Mouse (Mus musculus): ENCODE measurements at regions not wholly inside any gene's neighbourhood (a gene's known extent, or its start where the extent isn't known, plus 50 kb on each side); places are given as distances from the start of the nearest gene placed in this dataset.

DNA sequence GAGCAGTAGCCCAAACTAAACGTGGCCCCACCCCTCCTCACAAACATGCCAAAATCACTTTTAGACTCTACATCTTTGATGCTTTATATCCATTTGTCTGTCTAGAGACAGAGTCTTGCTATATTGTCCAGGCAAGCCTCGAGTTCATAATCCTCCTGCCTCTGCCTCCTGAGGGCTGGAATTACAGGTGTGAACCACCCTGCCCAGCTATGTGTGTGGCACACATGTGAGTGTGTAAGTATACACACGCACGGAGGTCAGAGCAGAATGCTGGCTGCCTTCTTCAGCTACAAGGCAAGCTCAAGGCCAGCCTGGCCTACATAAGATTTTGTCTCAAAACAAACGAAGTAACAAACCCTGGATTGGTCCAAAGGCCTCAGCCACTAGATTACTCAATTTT lies 86.8 kb upstream of the Foxk1 start:
- TF ChIP-seq CTCF (IDR thresholded peaks at IDR 0.05; ENCODE audit: borderline replicate concordance, insufficient read depth, low read depth, low read length) = no peak
- no peak for TF ChIP-seq POLR2A (IDR thresholded peaks at IDR 0.05; ENCODE audit: borderline replicate concordance, insufficient read depth, low read length)

All from cerebellum, adult 2 months (tissue).